Mouse (Mus musculus): ENCODE measurements around the gene Slc30a4. TPM values are rescaled to one million over a fixed set of nuclear protein-coding genes. Genes with fewer than 3 reads are reported as not detected.
A peak's percentile ranks its signal among the peaks of the same experiment; 100 is the strongest.

The Slc30a4 gene
- total and polyA plus RNA-seq, 3 experiments: 9.0 to 20.5 (median 11.4) TPM

- H3K79me2 ChIP-seq (replicated peaks; ENCODE audit: control insufficient read depth, extremely low read depth, insufficient read depth, poor library complexity, severe bottlenecking): no peaks in the 10 kb centered on the region
- no peaks in the 10 kb centered on the region for H3K27me3 ChIP-seq (replicated peaks)
- no peak overlapping the region for H3K4me2 ChIP-seq (ENCODE audit: insufficient read depth, low read depth, poor library complexity, severe bottlenecking)
- dilution Hi-C loops (cut with MboI; ENCODE audit: extremely low pct_ligation_motif_present, extremely low pct_unique_long_range_greater_than_20kb, low sequenced_read_pairs): no loop called here
- no peaks in the 10 kb centered on the region for H3K9me3 ChIP-seq (replicated peaks; ENCODE audit: low read length)
- H3K36me3 ChIP-seq (replicated peaks in 1 of 2; ENCODE audit: control insufficient read depth in 1 of 2, insufficient read depth in 1 of 2, low read length in 1 of 2): no peaks in the 10 kb centered on the region
- no peak for DNase-seq (ENCODE audit: extremely low read depth)
- in situ Hi-C loops (cut with MboI; ENCODE audit: low pct_ligation_motif_present, low pct_unique_long_range_greater_than_20kb, low sequenced_read_pairs): loop anchor here (10.0 kb wide), 2 partner anchors 80 to 100 kb away; no protein-coding TSS in a partner anchor
- no peak overlapping the region for H3K27ac ChIP-seq (ENCODE audit: insufficient read depth, low read depth)
- H3K9ac ChIP-seq (ENCODE audit: insufficient read depth, low read depth): no peak overlapping the region
- H3K4me3 ChIP-seq (replicated peaks in 1 of 3; ENCODE audit: low read depth in 2 of 3, low read length in 2 of 3, poor library complexity in 1 of 3): no peak overlapping the region
- no peak for TF ChIP-seq RAD21 (IDR thresholded peaks at IDR 0.05; ENCODE audit: low read depth, low read length)
- no peak for TF ChIP-seq BHLHE40 (IDR thresholded peaks at IDR 0.05; ENCODE audit: low read depth, low read length)
- no peak for TF ChIP-seq NRF1 (IDR thresholded peaks at IDR 0.05; ENCODE audit: low read depth, low read length)
- TF ChIP-seq ZKSCAN1 (IDR thresholded peaks at IDR 0.05; ENCODE audit: borderline replicate concordance, low read depth, low read length): no peak
- no peak for TF ChIP-seq KAT2A (IDR thresholded peaks at IDR 0.05; ENCODE audit: insufficient replicate concordance, low read length)
- TF ChIP-seq JUN (IDR thresholded peaks at IDR 0.05; ENCODE audit: insufficient read depth, low read depth, low read length): no peak
- no peak for TF ChIP-seq PAX5 (IDR thresholded peaks at IDR 0.05; ENCODE audit: low read length)
- TF ChIP-seq USF2 (conservative IDR thresholded peaks at IDR 0.05; ENCODE audit: low read depth, low read length): no peak
- TF ChIP-seq ZNF384 (IDR thresholded peaks at IDR 0.05; ENCODE audit: low read depth, low read length): no peak
- no peak for TF ChIP-seq EP300 (IDR thresholded peaks at IDR 0.05; ENCODE audit: low read length)
- no peak for TF ChIP-seq USF1 (IDR thresholded peaks at IDR 0.05; ENCODE audit: low read depth, low read length)
- TF ChIP-seq MAX (IDR thresholded peaks at IDR 0.05; ENCODE audit: low read length): no peak
- no peak for TF ChIP-seq CHD1 (IDR thresholded peaks at IDR 0.05; ENCODE audit: low read depth, low read length)
- no peak for TF ChIP-seq MEF2A (IDR thresholded peaks at IDR 0.05; ENCODE audit: borderline replicate concordance, low read depth, low read length)
- TF ChIP-seq ETS1 (conservative IDR thresholded peaks at IDR 0.05; ENCODE audit: low read depth, low read length): no peak
- TF ChIP-seq NELFE (IDR thresholded peaks at IDR 0.05; ENCODE audit: low read depth, low read length): no peak
- TF ChIP-seq ELF1 (IDR thresholded peaks at IDR 0.05; ENCODE audit: low read depth, low read length): no peak
- TF ChIP-seq RCOR1 (conservative IDR thresholded peaks at IDR 0.05; ENCODE audit: low read depth, low read length): no peak
- peaks cover 8 to 18% of the 10 kb centered on the region in 2 experiments for H3K4me1 ChIP-seq (ENCODE audit: control insufficient read depth in 1 of 2, insufficient read depth in 2 of 2)
Observed at GRCm38 (mm10) chr2:122675126-122675525, 27.3 kb downstream of the Slc30a4 start.

- Histone ChIP-seq H3K36me3 (replicated peaks in 1 of 2; ENCODE audit: control insufficient read depth in 1 of 2, insufficient read depth in 1 of 2, low read length in 1 of 2) (no peaks in the 10 kb centered on the region), H3K4me1 (ENCODE audit: control insufficient read depth in 1 of 2, insufficient read depth in 2 of 2) (peaks cover 8 to 18% of the 10 kb centered on the region in 2 experiments), H3K9me3 (replicated peaks; ENCODE audit: low read length) (no peaks in the 10 kb centered on the region), H3K4me3 (replicated peaks in 1 of 3; ENCODE audit: low read depth in 2 of 3, low read length in 2 of 3, poor library complexity in 1 of 3) (no peak overlapping the region), H3K4me2 (ENCODE audit: insufficient read depth, low read depth, poor library complexity, severe bottlenecking) (peak overlapping the region; percentile 35), H3K79me2 (replicated peaks; ENCODE audit: control insufficient read depth, extremely low read depth, insufficient read depth, poor library complexity, severe bottlenecking) (no peaks in the 10 kb centered on the region), H3K9ac (ENCODE audit: insufficient read depth, low read depth) (no peak overlapping the region), H3K27ac (ENCODE audit: insufficient read depth, low read depth) (no peak overlapping the region), H3K27me3 (replicated peaks) (no peaks in the 10 kb centered on the region)
- in situ Hi-C loops (cut with MboI; ENCODE audit: low pct_ligation_motif_present, low pct_unique_long_range_greater_than_20kb, low sequenced_read_pairs): loop anchor here (10.0 kb wide), 2 partner anchors 82 to 98 kb away; no protein-coding TSS in a partner anchor
- dilution Hi-C loops (cut with MboI; ENCODE audit: extremely low pct_ligation_motif_present, extremely low pct_unique_long_range_greater_than_20kb, low sequenced_read_pairs): no loop called here
- no peak for TF ChIP-seq MYC (IDR thresholded peaks at IDR 0.05; ENCODE audit: low read depth, low read length)
- TF ChIP-seq CHD2 (IDR thresholded peaks at IDR 0.05; ENCODE audit: low read length): no peak
- TF ChIP-seq CTCF (conservative IDR thresholded peaks at IDR 0.05 in 1 of 2, IDR thresholded peaks at IDR 0.05 in 1 of 2; ENCODE audit: low read depth in 2 of 2, low read length in 2 of 2): no peak
- no peak for TF ChIP-seq USF1 (IDR thresholded peaks at IDR 0.05; ENCODE audit: low read depth, low read length)
- DNase-seq (ENCODE audit: extremely low read depth): peak; percentile 23
Observed at GRCm38 (mm10) chr2:122672841-122673240, 29.6 kb downstream of the Slc30a4 start.
